Mouse (Mus musculus) c-Kit-positive CD71-negative TER-119-negative erythroid progenitor cells, embryonic 14.5 days (primary cell): ENCODE results near the gene Lsg1.
A peak's percentile ranks its signal among the peaks of the same experiment; 100 is the strongest.

Source experiments
- DNase-seq: peaks from one replicate; pipeline ENCODE4 v3.0.0-alpha.2; 2013; ENCODE audit warnings: low read depth

The Lsg1 gene

GRCm38 (mm10) chr16:30600431-30601045, 13.1 kb upstream of the Lsg1 start:
- no peak for DNase-seq

- DNase-seq = peak; percentile 87
These were observed 12.3 kb upstream of the Lsg1 start, which contains the start of gene Fam43a for GRCm38 (mm10) chr16:30599491-30600268. Gene Fam43a, plus strand, starts transcription at chr16:30599723.

- peak; percentile 85 for DNase-seq
These were observed 9.7 kb upstream of the Lsg1 start for GRCm38 (mm10) chr16:30596959-30597681.

GRCm38 (mm10) chr16:30595835-30596557, 8.6 kb upstream of the Lsg1 start:
- no peak for DNase-seq

GRCm38 (mm10) chr16:30595356-30595755, 8.0 kb upstream of the Lsg1 start:
- DNase-seq = no peak

GRCm38 (mm10) chr16:30591990-30592389, 4.6 kb upstream of the Lsg1 start:
- DNase-seq = no peak

GRCm38 (mm10) chr16:30590264-30591209, 3.1 kb upstream of the Lsg1 start:
- no peak for DNase-seq

GRCm38 (mm10) chr16:30586935-30587493, 378 bp downstream of the Lsg1 start:
- DNase-seq = no peak

GRCm38 (mm10) chr16:30580765-30581164, 6.6 kb downstream of the Lsg1 start:
- no peak for DNase-seq

- DNase-seq = no peak
These were observed 11.0 kb downstream of the Lsg1 start for GRCm38 (mm10) chr16:30576392-30576791.

GRCm38 (mm10) chr16:30575815-30576214, 11.6 kb downstream of the Lsg1 start:
- DNase-seq = no peak

- no peak for DNase-seq
These were observed 15.2 kb downstream of the Lsg1 start for GRCm38 (mm10) chr16:30572239-30572638.

- no peak for DNase-seq
These were observed 16.0 kb downstream of the Lsg1 start for GRCm38 (mm10) chr16:30571378-30571777.

GRCm38 (mm10) chr16:30570173-30570572, 17.2 kb downstream of the Lsg1 start:
- DNase-seq = no peak

- DNase-seq = no peak
These were observed 21.8 kb downstream of the Lsg1 start for GRCm38 (mm10) chr16:30565631-30566030.

GRCm38 (mm10) chr16:30560601-30561000, 26.8 kb downstream of the Lsg1 start:
- DNase-seq = no peak

- DNase-seq = no peak
These were observed 27.9 kb downstream of the Lsg1 start for GRCm38 (mm10) chr16:30559312-30559992.

- DNase-seq = no peak
These were observed 33.3 kb downstream of the Lsg1 start for GRCm38 (mm10) chr16:30554109-30554508.

GRCm38 (mm10) chr16:30552621-30553338, 34.6 kb downstream of the Lsg1 start:
- DNase-seq = no peak
